Comparison of ENCODE assay signal across 8 mouse cellular contexts in genomic region chr14:24132092-24132491, GRCm38 (mm10).
DNase-seq lines count a peak whose midpoint lies in the region.

No protein-coding gene starts in this region.

- peak; percentile 76 for DNase-seq in heart, adult 11 months
- no peak for DNase-seq in heart, adult 18-20 months
- peak; percentile 45 for DNase-seq in right cerebral cortex, postnatal 14 days
- DNase-seq in right cerebral cortex, postnatal 4 days: no peak
- peak; percentile 27 for DNase-seq in embryo, embryonic 10 days (ENCODE audit: low spot score)
- DNase-seq in lung, adult 18-20 months: peak; percentile 22 to 43
- no peak for DNase-seq in spleen, postnatal 14 days (ENCODE audit: low spot score in 2 of 2)
- DNase-seq in thymus, postnatal 14 days: no peak

Comparison
In these comparisons a context has a peak if more than half of its experiments do, and no peak if none do; other contexts are left out.
1. DNase-seq: peak in heart, adult 11 months (single experiment), right cerebral cortex, postnatal 14 days (single experiment), embryo, embryonic 10 days (single experiment) and lung, adult 18-20 months (2 of 2); none in heart, adult 18-20 months (0 of 2), right cerebral cortex, postnatal 4 days (single experiment), spleen, postnatal 14 days (0 of 2) and thymus, postnatal 14 days (single experiment).